Mouse (Mus musculus) intestine, postnatal 0 days (tissue): ENCODE data around the gene Gm10147. TPM values are rescaled to one million over a fixed set of nuclear protein-coding genes. Genes with fewer than 3 reads are reported as not detected.
"Not testable (repeated sequence)": the region's sequence is repeated elsewhere in the genome, so short reads cannot be mapped to it uniquely, and the experiment has no call there.

Source experiments
- ATAC-seq: fragments of 200-750 bp; cut with Nextera tagmentation; 2 replicates; pipeline ENCODE4 v1.8.0; 2017; ENCODE audit warnings: mild to moderate bottlenecking, moderate TSS enrichment, moderate library complexity
- H3K27ac ChIP-seq: fragments of 300-500 bp; sonication (generic); 2 replicates; pipeline ENCODE4 v1.5.1; 2014; ENCODE audit warnings: mild to moderate bottlenecking, low read depth, low read length, moderate library complexity
- H3K27me3 ChIP-seq: fragments of 300-500 bp; sonication (generic); replicated peaks from 2 replicates; pipeline ENCODE4 v1.6.1; 2014; ENCODE audit warnings: low read length, mixed read lengths; ENCODE audit not compliant: control insufficient read depth, insufficient read depth
- H3K36me3 ChIP-seq: fragments of 300-500 bp; sonication (generic); 2 replicates; pipeline ENCODE4 v1.6.1; 2014; ENCODE audit warnings: mild to moderate bottlenecking, moderate library complexity; ENCODE audit not compliant: control insufficient read depth, insufficient read depth
- H3K4me1 ChIP-seq: fragments of 300-500 bp; sonication (generic); replicated peaks from 2 replicates; pipeline ENCODE4 v1.6.1; 2014; ENCODE audit warnings: antibody characterized with exemption, low read length, mixed read lengths; ENCODE audit not compliant: control insufficient read depth, insufficient read depth
- H3K4me2 ChIP-seq: fragments of 300-500 bp; sonication (generic); replicated peaks from 2 replicates; pipeline ENCODE4 v1.6.1; 2014; ENCODE audit warnings: low read depth, mild to moderate bottlenecking, moderate library complexity
- H3K4me3 ChIP-seq: fragments of 300-500 bp; sonication (generic); 2 replicates; pipeline ENCODE4 v1.5.1; 2014; ENCODE audit warnings: low read depth, low read length
- H3K9ac ChIP-seq: fragments of 300-500 bp; sonication (generic); 2 replicates; pipeline ENCODE4 v1.6.1; 2014; ENCODE audit warnings: mild to moderate bottlenecking, low read depth, low read length
- H3K9me3 ChIP-seq: fragments of 300-500 bp; sonication (generic); 2 replicates; pipeline ENCODE4 v1.6.1; 2016; ENCODE audit warnings: mixed run types; ENCODE audit not compliant: control insufficient read depth
- WGBS: fragments of 180-500 bp; shearing (Covaris S2); extraction: QIAGEN DNeasy Blood & Tissue Kit; methylation state at CpG from one replicate; pipeline ENCODE4 v1.1.7; 2014; 5-methylcytosine and 5-hydroxymethylcytosine counted together
- microRNA-seq: library from miRNA; unstranded; fragments of <30 nt; microRNA quantifications from one replicate; pipeline ENCODE4, GENCODE M21; 2016
- polyA plus RNA-seq: library from polyadenylated mRNA; unstranded; fragments of >200 nt; fragmentation: Nextera tagmentation; extraction: Ambion mirVana; gene quantifications from 2 replicates; pipeline ENCODE4 v1.2.1, GENCODE M21; 2015

Gene Gm10147
- polyA plus RNA-seq = not detected in 2 replicates

DNA sequence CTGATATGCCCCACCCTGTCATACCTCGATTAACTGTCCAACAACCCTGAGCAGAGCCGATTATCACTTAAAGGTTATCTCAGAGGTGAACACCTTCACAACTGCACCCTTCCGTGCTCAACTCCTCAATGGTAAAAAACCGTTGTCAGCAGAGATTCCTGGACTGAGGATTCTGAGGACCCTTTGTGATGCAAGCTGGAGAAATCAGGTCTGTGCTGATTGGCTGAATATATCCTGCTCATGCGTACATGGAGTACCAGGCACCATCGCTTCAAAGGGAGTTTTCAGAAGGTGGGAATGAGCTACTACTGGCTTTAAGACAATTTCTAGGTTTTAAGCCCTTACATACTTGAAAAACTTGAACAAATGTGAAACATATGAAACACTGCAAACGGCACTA is at the start of gene Gm10147:
Gene Gm10147, minus strand, starts transcription at position 101 of the 400 bp plus-strand sequence.
- not testable (repeated sequence) for H3K9me3 ChIP-seq, H3K27me3 ChIP-seq, H3K27ac ChIP-seq, H3K4me2 ChIP-seq, ATAC-seq, H3K4me3 ChIP-seq, H3K36me3 ChIP-seq, H3K4me1 ChIP-seq, H3K9ac ChIP-seq
- WGBS = no CpG with 5 or more reads among the region's 7 CpGs

Small RNA genes within 50 kb of the gene (microRNA-seq; reads per million reads assigned to microRNA genes)
- gene Gm44499 = not detected
